Mouse (Mus musculus) kidney, adult 2 months (tissue): ENCODE measurements at regions not wholly inside any gene's neighbourhood (a gene's known extent, or its start where the extent isn't known, plus 50 kb on each side); places are given as distances from the start of the nearest gene placed in this dataset.

Experiments used
- CTCF ChIP-seq: fragments of 200-500 bp; conservative IDR thresholded peaks from 2 replicates; pipeline ENCODE4 v1.5.1; 2011; ENCODE audit warnings: low read depth, mild to moderate bottlenecking, control low read depth, low read length, moderate library complexity, mixed read lengths; ENCODE audit not compliant: insufficient read depth, insufficient read length
- POLR2A ChIP-seq: fragments of 200-500 bp; IDR thresholded peaks from one replicate; pipeline ENCODE4 v1.6.1; 2011; ENCODE audit warnings: low read depth, low read length, control low read depth

DNA sequence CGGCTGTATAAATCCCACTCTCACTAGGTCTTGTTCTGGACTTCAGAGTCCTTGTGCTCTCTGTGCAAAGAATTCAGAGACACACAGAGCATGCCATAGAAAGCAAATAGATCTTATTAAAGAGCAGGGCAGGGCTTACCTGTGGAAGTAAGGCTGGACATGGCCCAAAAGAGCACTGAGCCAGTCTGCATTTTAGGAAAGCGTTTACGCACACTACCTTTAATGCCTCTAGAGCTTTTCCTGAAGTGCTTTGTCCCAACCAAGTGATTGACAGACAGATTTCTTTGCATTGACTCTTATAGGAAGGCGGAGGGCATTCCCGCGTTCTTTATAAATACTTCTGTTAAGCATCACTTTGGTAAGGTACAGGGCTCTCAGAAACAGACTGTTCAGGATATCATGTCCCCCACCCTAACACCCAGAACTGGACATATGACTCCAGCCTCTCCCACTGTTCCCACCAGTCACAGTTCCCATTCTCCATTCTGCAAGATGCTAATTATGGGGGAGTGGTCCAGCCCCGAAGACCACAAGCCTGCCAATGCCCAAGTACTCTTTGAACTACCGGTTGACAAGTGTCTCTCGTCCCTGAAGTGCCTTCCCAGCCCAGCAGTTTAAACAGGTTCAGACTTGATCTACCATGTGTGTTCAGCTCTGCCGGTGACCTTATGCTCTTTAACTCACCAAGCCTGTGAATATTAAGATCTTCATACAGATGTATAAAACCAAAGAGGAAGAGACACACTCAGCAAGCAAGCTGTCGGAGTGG, 369.7 kb downstream of the Etnk1 start:
- TF ChIP-seq POLR2A (no peak), CTCF (no peak)
